In the genomic region with DNA sequence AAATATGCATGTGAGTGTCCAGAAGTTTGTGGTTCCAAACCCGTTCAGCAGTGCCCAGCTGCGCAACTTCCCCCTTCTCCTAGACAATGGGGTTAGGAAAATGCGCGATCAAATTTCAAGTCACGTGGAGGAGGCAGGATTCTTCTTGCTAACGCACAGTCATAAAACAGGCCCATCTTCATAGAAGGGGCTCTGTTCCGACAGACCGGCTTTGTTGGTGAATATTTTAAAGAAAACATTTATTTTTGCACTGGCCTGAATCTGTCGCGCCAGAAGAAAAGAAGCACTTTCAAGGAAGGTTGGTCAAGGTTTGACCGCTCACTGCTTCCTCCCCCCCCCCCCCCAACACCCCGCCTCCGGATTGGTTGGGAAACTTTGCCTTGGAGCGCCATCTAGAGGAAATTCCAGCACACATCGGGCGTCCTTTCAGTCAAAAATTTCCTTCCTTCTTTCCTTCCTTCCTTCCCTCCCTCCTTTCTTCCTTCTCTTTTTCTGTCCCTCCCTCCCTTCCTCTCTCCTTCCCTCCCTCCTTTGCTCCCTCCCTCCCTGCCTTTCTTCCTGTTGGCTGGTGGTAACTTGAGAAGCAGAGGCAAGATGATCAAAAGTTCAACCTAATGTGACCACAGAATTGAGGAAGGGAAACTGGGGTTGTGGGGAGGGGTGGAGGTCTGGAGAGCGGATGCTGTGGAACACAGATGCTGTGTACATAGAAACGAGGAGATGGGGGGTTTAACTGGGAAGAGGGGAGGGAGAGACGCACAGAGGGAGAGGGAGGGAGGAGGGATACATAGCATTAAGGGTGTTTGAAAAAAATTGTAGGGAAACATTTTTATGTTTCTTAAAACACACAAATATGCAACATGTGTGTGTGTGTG, we compare ENCODE assay signal across 8 mouse cellular contexts.
DNase-seq lines count a peak whose midpoint lies in the region; ATAC-seq and TF ChIP-seq lines count a peak whose summit lies in the region.

No protein-coding gene starts in this region.

- peak overlapping the region; percentile 57 for H3K4me2 ChIP-seq in embryonic facial prominence, embryonic 13.5 days
- peak overlapping the region; percentile 56 for H3K4me2 ChIP-seq in heart, embryonic 11.5 days
- peak overlapping the region; percentile 60 for H3K4me2 ChIP-seq in kidney, embryonic 15.5 days
- peak overlapping the region; percentile 50 for H3K4me2 ChIP-seq in midbrain, postnatal 0 days (ENCODE audit: low read depth, low read length, poor library complexity, severe bottlenecking)
- peak overlapping the region; percentile 42 for H3K4me2 ChIP-seq in stomach, postnatal 0 days (replicated peaks; ENCODE audit: low read depth)

- no peaks in the 10 kb centered on the region for H3K79me2 ChIP-seq in C2C12 (ENCODE audit: control insufficient read depth, insufficient read depth)

- peak; percentile 75 to 78 for DNase-seq in adrenal gland, postnatal 36 days
- DNase-seq in liver, result peak; percentile 59
- peak; percentile 79 for DNase-seq in midbrain, postnatal 0 days (ENCODE audit: low spot score)
- DNase-seq in stomach, postnatal 0 days (ENCODE audit: low spot score), result peak; percentile 78

- WGBS in embryonic facial prominence, embryonic 13.5 days, result 1% methylated on average over 19 of the region's 19 CpGs
- 3% methylated on average over 19 of the region's 19 CpGs for WGBS in heart, embryonic 11.5 days (ENCODE audit: insufficient replicate concordance)
- under 1% methylated on average over 19 of the region's 19 CpGs for WGBS in kidney, embryonic 15.5 days
- WGBS in midbrain, postnatal 0 days, result 1% methylated on average over 19 of the region's 19 CpGs
- WGBS in stomach, postnatal 0 days, result 1% methylated on average over 19 of the region's 19 CpGs

- TF ChIP-seq CTCF in C2C12 (IDR thresholded peaks at IDR 0.05; ENCODE audit: control insufficient read depth, insufficient read depth, insufficient read length), result peak; percentile 50
- TF ChIP-seq CTCF in midbrain, postnatal 0 days (IDR thresholded peaks at IDR 0.05), result peak; percentile 74
- TF ChIP-seq CTCF in stomach, postnatal 0 days (IDR thresholded peaks at IDR 0.05; ENCODE audit: low read depth), result peak; percentile 74

- no peak for TF ChIP-seq EP300 in stomach, postnatal 0 days (optimal IDR thresholded peaks at IDR 0.05)

- no peaks in the 10 kb centered on the region for H3K9me3 ChIP-seq in embryonic facial prominence, embryonic 13.5 days
- no peaks in the 10 kb centered on the region for H3K9me3 ChIP-seq in heart, embryonic 11.5 days (replicated peaks; ENCODE audit: control insufficient read depth, low read length)
- H3K9me3 ChIP-seq in kidney, embryonic 15.5 days (replicated peaks), result no peaks in the 10 kb centered on the region
- H3K9me3 ChIP-seq in midbrain, postnatal 0 days (ENCODE audit: low read length), result no peaks in the 10 kb centered on the region
- no peaks in the 10 kb centered on the region for H3K9me3 ChIP-seq in stomach, postnatal 0 days (ENCODE audit: control insufficient read depth, low read length)

- peak overlapping the region; percentile 52 for H3K9ac ChIP-seq in embryonic facial prominence, embryonic 13.5 days
- peak overlapping the region; percentile 66 for H3K9ac ChIP-seq in heart, embryonic 11.5 days (ENCODE audit: low read depth, low read length)
- peak overlapping the region; percentile 21; the same call in 1 of the 2 replicates for H3K9ac ChIP-seq in kidney, embryonic 15.5 days
- H3K9ac ChIP-seq in midbrain, postnatal 0 days (replicated peaks; ENCODE audit: low read length, poor library complexity, severe bottlenecking), result no peak overlapping the region; the same call in 1 of the 2 replicates
- no peak overlapping the region; the same call in 1 of the 2 replicates for H3K9ac ChIP-seq in stomach, postnatal 0 days (ENCODE audit: low read length)

- peak overlapping the region; percentile 27 for H3K4me3 ChIP-seq in C2C12 (ENCODE audit: insufficient read depth, poor library complexity, severe bottlenecking)
- peak overlapping the region; percentile 38 for H3K4me3 ChIP-seq in embryonic facial prominence, embryonic 13.5 days
- peak overlapping the region; percentile 26 for H3K4me3 ChIP-seq in heart, embryonic 11.5 days (ENCODE audit: low read depth, low read length)
- H3K4me3 ChIP-seq in kidney, embryonic 15.5 days (replicated peaks), result peak overlapping the region; percentile 47
- H3K4me3 ChIP-seq in midbrain, postnatal 0 days (ENCODE audit: low read depth, low read length), result peak overlapping the region; percentile 37
- peak overlapping the region; percentile 29 for H3K4me3 ChIP-seq in stomach, postnatal 0 days (ENCODE audit: low read depth, low read length)

- H3K79me3 ChIP-seq in C2C12 (ENCODE audit: low read depth), result no peaks in the 10 kb centered on the region

- peak; percentile 82 for ATAC-seq in embryonic facial prominence, embryonic 13.5 days (ENCODE audit: insufficient number of reproducible peaks, insufficient read depth, low FRiP score, low TSS enrichment, low read depth)
- peak; percentile 84; the same call in 1 of the 2 replicates for ATAC-seq in heart, embryonic 11.5 days (replicated peaks; ENCODE audit: insufficient number of reproducible peaks, low FRiP score, low TSS enrichment)
- peak; percentile 90 for ATAC-seq in kidney, embryonic 15.5 days (replicated peaks; ENCODE audit: low FRiP score)
- ATAC-seq in midbrain, postnatal 0 days (ENCODE audit: low FRiP score), result peak; percentile 93
- peak; percentile 92 for ATAC-seq in stomach, postnatal 0 days (ENCODE audit: low FRiP score, low TSS enrichment)

- peak overlapping the region; percentile 18 for H3ac ChIP-seq in C2C12 (ENCODE audit: control insufficient read depth, insufficient read length, low read depth)

- 0 out of 2 replicates have a peak, but pooled peaks cover 4% of the 10 kb centered on the region for H3K4me1 ChIP-seq in embryonic facial prominence, embryonic 13.5 days
- peaks cover 10% of the 10 kb centered on the region for H3K4me1 ChIP-seq in heart, embryonic 11.5 days (ENCODE audit: control insufficient read depth, insufficient read depth, low read length)
- peaks cover 43% of the 10 kb centered on the region for H3K4me1 ChIP-seq in kidney, embryonic 15.5 days
- H3K4me1 ChIP-seq in midbrain, postnatal 0 days (ENCODE audit: insufficient read depth, low read length), result no peaks in the 10 kb centered on the region
- H3K4me1 ChIP-seq in stomach, postnatal 0 days (replicated peaks; ENCODE audit: control insufficient read depth, insufficient read depth), result no peaks in the 10 kb centered on the region

- no peaks in the 10 kb centered on the region for H3K36me3 ChIP-seq in C2C12 (ENCODE audit: control insufficient read depth, insufficient read depth)
- H3K36me3 ChIP-seq in embryonic facial prominence, embryonic 13.5 days, result no peaks in the 10 kb centered on the region
- no peaks in the 10 kb centered on the region for H3K36me3 ChIP-seq in heart, embryonic 11.5 days (ENCODE audit: control insufficient read depth, insufficient read depth, low read length)
- H3K36me3 ChIP-seq in kidney, embryonic 15.5 days, result no peaks in the 10 kb centered on the region
- no peaks in the 10 kb centered on the region for H3K36me3 ChIP-seq in midbrain, postnatal 0 days (ENCODE audit: insufficient read depth, low read length)
- H3K36me3 ChIP-seq in stomach, postnatal 0 days (ENCODE audit: control insufficient read depth, insufficient read depth, low read length), result no peaks in the 10 kb centered on the region

- peak overlapping the region; percentile 74 for H3K27ac ChIP-seq in embryonic facial prominence, embryonic 13.5 days
- peak overlapping the region; percentile 81 for H3K27ac ChIP-seq in heart, embryonic 11.5 days (ENCODE audit: low read depth, low read length)
- H3K27ac ChIP-seq in kidney, embryonic 15.5 days, result peak overlapping the region; percentile 89
- H3K27ac ChIP-seq in midbrain, postnatal 0 days (ENCODE audit: low read depth, low read length), result peak overlapping the region; percentile 48; the same call in 1 of the 2 replicates
- no peak overlapping the region for H3K27ac ChIP-seq in stomach, postnatal 0 days (replicated peaks)

- peaks cover 14% of the 10 kb centered on the region for H3K27me3 ChIP-seq in C2C12 (ENCODE audit: control insufficient read depth, insufficient read depth, insufficient read length)
- H3K27me3 ChIP-seq in embryonic facial prominence, embryonic 13.5 days, result no peaks in the 10 kb centered on the region
- H3K27me3 ChIP-seq in heart, embryonic 11.5 days (ENCODE audit: control insufficient read depth, insufficient read depth, low read length), result no peaks in the 10 kb centered on the region
- H3K27me3 ChIP-seq in kidney, embryonic 15.5 days, result no peaks in the 10 kb centered on the region
- H3K27me3 ChIP-seq in midbrain, postnatal 0 days (ENCODE audit: insufficient read depth, low read length), result no peaks in the 10 kb centered on the region
- no peaks in the 10 kb centered on the region for H3K27me3 ChIP-seq in stomach, postnatal 0 days (ENCODE audit: control insufficient read depth, insufficient read depth, low read length)

TF ChIP-seq in C2C12, 6 proteins besides CTCF, POLR2A, EP300 and RAD21:
- TF ChIP-seq MAX (IDR thresholded peaks at IDR 0.05), result peak; percentile 91
- peak; percentile 100 for TF ChIP-seq USF1 (IDR thresholded peaks at IDR 0.05; ENCODE audit: low read depth)
- TF ChIP-seq FOSL1 (IDR thresholded peaks at IDR 0.05; ENCODE audit: insufficient read depth, low read length, poor library complexity, severe bottlenecking), result no peak
TF ChIP-seq in C2C12: peak in this region for 2.

Comparison
In these comparisons a context has a peak if more than half of its experiments do, and no peak if none do; other contexts are left out.
1. H3K9ac ChIP-seq: peak in embryonic facial prominence, embryonic 13.5 days (single experiment), heart, embryonic 11.5 days (single experiment) and kidney, embryonic 15.5 days (single experiment); none in midbrain, postnatal 0 days (single experiment) and stomach, postnatal 0 days (single experiment).
2. Peak in every context shown above with its lines, with median percentiles within 50 percentile points of each other: H3K4me3 ChIP-seq, CTCF ChIP-seq, DNase-seq, ATAC-seq and H3K4me2 ChIP-seq.